Mouse (Mus musculus) embryonic facial prominence, embryonic 14.5 days (tissue): ENCODE measurements at regions not wholly inside any gene's neighbourhood (a gene's known extent, or its start where the extent isn't known, plus 50 kb on each side); places are given as distances from the start of the nearest gene placed in this dataset.

Experiments used
- ATAC-seq: fragments of 200-750 bp; cut with Nextera tagmentation; 2 replicates; pipeline ENCODE4 v1.8.0; 2017; ENCODE audit warnings: low read depth, moderate number of reproducible peaks, moderate TSS enrichment
- DNase-seq: peaks from one replicate; pipeline ENCODE4 v3.0.0-alpha.2; 2015; ENCODE audit warnings: low spot score
- H3K27ac ChIP-seq: fragments of 300-500 bp; sonication (generic); replicated peaks from 2 replicates; pipeline ENCODE4 v1.5.1; 2014; ENCODE audit warnings: low read depth, mild to moderate bottlenecking, low read length, moderate library complexity
- H3K27me3 ChIP-seq: fragments of 300-500 bp; sonication (generic); replicated peaks from 2 replicates; pipeline ENCODE4 v1.6.1; 2014; ENCODE audit warnings: low read length; ENCODE audit not compliant: control insufficient read depth, insufficient read depth
- H3K36me3 ChIP-seq: fragments of 300-500 bp; sonication (generic); 2 replicates; pipeline ENCODE4 v1.6.1; 2014; ENCODE audit warnings: low read length, mixed read lengths; ENCODE audit not compliant: control insufficient read depth, insufficient read depth
- H3K4me1 ChIP-seq: fragments of 300-500 bp; sonication (generic); 2 replicates; pipeline ENCODE4 v1.6.1; 2014; ENCODE audit warnings: antibody characterized with exemption, low read length; ENCODE audit not compliant: control insufficient read depth, insufficient read depth
- H3K4me2 ChIP-seq: fragments of 300-500 bp; sonication (generic); 2 replicates; pipeline ENCODE4 v1.6.1; 2014; ENCODE audit warnings: low read depth, mild to moderate bottlenecking, low read length, moderate library complexity, mixed read lengths
- H3K4me3 ChIP-seq: fragments of 300-500 bp; sonication (generic); 2 replicates; pipeline ENCODE4 v1.5.1; 2014; ENCODE audit warnings: low read depth, mild to moderate bottlenecking, low read length
- H3K9ac ChIP-seq: fragments of 300-500 bp; sonication (generic); 2 replicates; pipeline ENCODE4 v1.6.1; 2014; ENCODE audit warnings: low read depth, mild to moderate bottlenecking, low read length, moderate library complexity, mixed read lengths
- H3K9me3 ChIP-seq: fragments of 300-500 bp; sonication (generic); 2 replicates; pipeline ENCODE4 v1.6.1; 2016; ENCODE audit warnings: low read length; ENCODE audit not compliant: control insufficient read depth
- WGBS: fragments of 180-500 bp; shearing (Covaris S2); extraction: QIAGEN DNeasy Blood & Tissue Kit; methylation state at CpG from one replicate; pipeline ENCODE4 v1.1.7; 2014; 5-methylcytosine and 5-hydroxymethylcytosine counted together

- Histone ChIP-seq H3K9me3 (no peaks in the 10 kb centered on the region), H3K4me1 (no peaks in the 10 kb centered on the region), H3K9ac (no peak overlapping the region), H3K27me3 (no peaks in the 10 kb centered on the region), H3K4me2 (no peak overlapping the region), H3K27ac (no peak overlapping the region), H3K4me3 (no peak overlapping the region), H3K36me3 (no peaks in the 10 kb centered on the region)
- ATAC-seq (no peak), DNase-seq (no peak)
- WGBS = 70% methylated on average over 4 of the region's 4 CpGs
Observed at GRCm38 (mm10) chr2:115309856-115310631, 271.5 kb upstream of the BC052040 start.

GRCm38 (mm10) chr2:115318551-115318950, 263.0 kb upstream of the BC052040 start:
- WGBS = 36% methylated on average over 3 of the region's 3 CpGs

GRCm38 (mm10) chr2:115322582-115322981, 258.9 kb upstream of the BC052040 start:
- no peaks in the 10 kb centered on the region for H3K9me3 ChIP-seq
- H3K27me3 ChIP-seq = no peaks in the 10 kb centered on the region
- ATAC-seq (no peak), DNase-seq (no peak)
- H3K36me3 ChIP-seq = no peaks in the 10 kb centered on the region
- 42% methylated on average over 5 of the region's 5 CpGs for WGBS
- no peaks in the 10 kb centered on the region for H3K4me1 ChIP-seq
- H3K9ac ChIP-seq = no peak overlapping the region
- H3K27ac ChIP-seq = no peak overlapping the region
- no peak overlapping the region for H3K4me3 ChIP-seq
- no peak overlapping the region for H3K4me2 ChIP-seq

More at GRCm38 (mm10) chr2:115318551-115318950, 263.0 kb upstream of the BC052040 start:
- no peaks in the 10 kb centered on the region for H3K4me1 ChIP-seq
- no peak overlapping the region for H3K4me2 ChIP-seq
- no peaks in the 10 kb centered on the region for H3K36me3 ChIP-seq
- H3K27me3 ChIP-seq = no peaks in the 10 kb centered on the region
- DNase-seq (peak; percentile 22), ATAC-seq (no peak)
- no peak overlapping the region for H3K9ac ChIP-seq
- H3K4me3 ChIP-seq = no peak overlapping the region
- no peaks in the 10 kb centered on the region for H3K9me3 ChIP-seq
- no peak overlapping the region for H3K27ac ChIP-seq

DNA sequence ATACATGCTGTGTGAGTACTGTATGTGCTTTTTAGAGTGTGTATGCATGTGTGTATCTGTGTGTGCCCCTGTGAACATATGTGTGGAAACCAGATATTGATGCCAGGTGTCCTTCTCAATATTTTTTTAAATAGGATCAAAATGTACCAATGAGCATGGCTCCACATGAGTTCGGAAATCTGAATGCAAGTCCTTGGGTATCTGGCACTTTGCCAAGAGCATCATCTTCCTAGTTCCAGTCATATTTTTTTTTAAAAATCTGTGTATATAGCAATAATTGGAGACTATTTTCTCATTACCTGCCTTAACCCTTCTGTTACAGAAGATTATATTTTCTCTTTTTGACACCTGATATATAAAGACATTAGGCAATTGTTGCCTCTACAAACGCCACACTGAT, 255.0 kb upstream of the BC052040 start:
- no peak for DNase-seq
- no peaks in the 10 kb centered on the region for H3K4me1 ChIP-seq
- H3K9ac ChIP-seq = no peak overlapping the region
- H3K36me3 ChIP-seq = no peaks in the 10 kb centered on the region
- no peak overlapping the region for H3K4me2 ChIP-seq
- no peaks in the 10 kb centered on the region for H3K9me3 ChIP-seq
- no peak overlapping the region for H3K27ac ChIP-seq
- H3K4me3 ChIP-seq = no peak overlapping the region
- WGBS = 65% methylated on average over 2 of the region's 2 CpGs
- H3K27me3 ChIP-seq = no peaks in the 10 kb centered on the region
- no peak for ATAC-seq

DNA sequence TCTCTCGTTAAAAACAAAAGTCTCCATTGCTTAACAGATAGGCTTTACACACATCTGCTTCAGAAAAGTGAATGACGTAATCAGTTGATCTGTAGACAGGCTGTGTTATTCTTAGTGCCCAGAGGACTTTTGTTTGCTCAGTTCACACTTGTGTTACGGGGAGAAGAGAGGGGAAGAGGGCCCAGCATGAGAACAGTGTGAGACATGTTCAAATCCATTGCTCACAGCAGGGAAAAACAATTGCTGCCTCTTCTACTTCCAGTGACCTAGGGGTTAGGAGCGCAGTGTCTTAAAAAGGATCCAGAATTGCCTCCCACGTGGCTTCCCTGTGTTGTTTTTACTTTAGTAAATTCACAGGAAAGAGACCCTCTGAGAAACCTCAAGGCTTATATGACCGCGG, 243.3 kb upstream of the BC052040 start:
- peaks cover 3% of the 10 kb centered on the region; the same call in 1 of the 2 replicates for H3K4me1 ChIP-seq
- DNase-seq = peak; percentile 24
- H3K4me3 ChIP-seq = no peak overlapping the region
- H3K4me2 ChIP-seq = no peak overlapping the region
- WGBS = 28% methylated on average over 7 of the region's 7 CpGs
- no peak overlapping the region for H3K27ac ChIP-seq
- no peak overlapping the region for H3K9ac ChIP-seq
- H3K27me3 ChIP-seq = no peaks in the 10 kb centered on the region
- no peaks in the 10 kb centered on the region for H3K36me3 ChIP-seq
- ATAC-seq = no peak
- no peaks in the 10 kb centered on the region for H3K9me3 ChIP-seq

GRCm38 (mm10) chr2:115339034-115339433, 242.5 kb upstream of the BC052040 start:
- H3K9ac ChIP-seq = no peak overlapping the region
- peaks cover 3% of the 10 kb centered on the region; the same call in 1 of the 2 replicates for H3K4me1 ChIP-seq
- DNase-seq (no peak), ATAC-seq (no peak)
- no peaks in the 10 kb centered on the region for H3K9me3 ChIP-seq
- no peak overlapping the region for H3K4me3 ChIP-seq
- no peak overlapping the region for H3K4me2 ChIP-seq
- H3K36me3 ChIP-seq = no peaks in the 10 kb centered on the region
- no peaks in the 10 kb centered on the region for H3K27me3 ChIP-seq
- 58% methylated on average over 4 of the region's 4 CpGs for WGBS
- H3K27ac ChIP-seq = no peak overlapping the region

DNA sequence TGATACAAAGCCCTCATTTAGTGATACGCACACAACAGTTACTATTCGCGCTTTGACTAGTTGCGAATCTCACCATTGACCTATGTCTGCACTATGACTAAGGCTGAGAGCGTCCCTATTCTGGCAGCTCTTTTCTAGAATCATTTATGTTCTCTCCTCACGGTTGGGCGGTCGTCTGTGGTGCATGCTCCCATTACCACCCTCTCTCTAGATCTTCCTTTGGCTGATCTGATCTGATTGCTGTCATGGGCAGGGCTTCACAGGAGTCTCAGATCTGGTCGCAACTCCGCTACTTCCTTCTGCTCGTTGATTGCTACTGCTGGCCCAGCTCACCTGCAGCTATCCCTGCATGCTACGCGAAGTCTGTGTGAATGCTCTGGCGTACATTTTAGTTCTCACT, 239.2 kb upstream of the BC052040 start:
- WGBS = 88% methylated on average over 14 of the region's 14 CpGs
- Histone ChIP-seq H3K9ac (no peak overlapping the region), H3K4me2 (no peak overlapping the region), H3K27me3 (no peaks in the 10 kb centered on the region), H3K4me3 (no peak overlapping the region), H3K4me1 (peaks cover 3% of the 10 kb centered on the region; the same call in 1 of the 2 replicates), H3K36me3 (no peaks in the 10 kb centered on the region), H3K27ac (no peak overlapping the region), H3K9me3 (no peaks in the 10 kb centered on the region)
- DNase-seq = no peak
- no peak for ATAC-seq

DNA sequence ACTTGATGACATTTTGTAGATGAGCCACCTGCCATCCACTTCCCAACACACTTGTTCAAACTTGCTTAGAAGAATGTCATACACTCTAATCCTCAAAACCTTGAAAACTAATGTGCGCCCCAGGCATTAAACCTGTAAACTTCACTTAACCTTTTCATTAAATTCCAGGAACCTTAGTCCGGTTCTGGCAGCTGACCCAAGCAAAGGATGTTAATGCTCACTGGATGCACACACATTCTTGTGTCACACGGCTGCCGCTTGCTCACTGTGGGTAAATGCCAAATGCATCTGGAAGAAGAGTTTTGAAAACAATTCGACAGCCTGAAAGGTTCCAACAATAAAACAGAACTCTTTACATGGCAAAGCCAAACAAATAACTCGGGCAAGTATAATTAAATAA, 235.0 kb upstream of the BC052040 start:
- H3K27me3 ChIP-seq = no peaks in the 10 kb centered on the region
- WGBS = 42% methylated on average over 6 of the region's 6 CpGs

GRCm38 (mm10) chr2:115348263-115348662, 233.3 kb upstream of the BC052040 start:
- Histone ChIP-seq H3K4me2 (no peak overlapping the region), H3K9me3 (no peaks in the 10 kb centered on the region), H3K4me3 (no peak overlapping the region), H3K27ac (no peak overlapping the region), H3K9ac (no peak overlapping the region), H3K4me1 (no peaks in the 10 kb centered on the region), H3K36me3 (no peaks in the 10 kb centered on the region), H3K27me3 (no peaks in the 10 kb centered on the region)
- ATAC-seq = peak; percentile 62; the same call in 1 of the 2 replicates
- DNase-seq = peak; percentile 82
- 3% methylated on average over 2 of the region's 2 CpGs for WGBS

More for the DNA sequence above, 235.0 kb upstream of the BC052040 start:
- Histone ChIP-seq H3K9me3 (no peaks in the 10 kb centered on the region), H3K4me1 (no peaks in the 10 kb centered on the region), H3K36me3 (no peaks in the 10 kb centered on the region), H3K9ac (no peak overlapping the region), H3K27ac (no peak overlapping the region), H3K4me2 (no peak overlapping the region), H3K4me3 (no peak overlapping the region)
- DNase-seq (peak; percentile 73), ATAC-seq (no peak)
